Mouse (Mus musculus): ENCODE measurements at regions not wholly inside any gene's neighbourhood (a gene's known extent, or its start where the extent isn't known, plus 50 kb on each side); places are given as distances from the start of the nearest gene placed in this dataset.
"Not testable (repeated sequence)": the region's sequence is repeated elsewhere in the genome, so short reads cannot be mapped to it uniquely, and the experiment has no call there.

DNA sequence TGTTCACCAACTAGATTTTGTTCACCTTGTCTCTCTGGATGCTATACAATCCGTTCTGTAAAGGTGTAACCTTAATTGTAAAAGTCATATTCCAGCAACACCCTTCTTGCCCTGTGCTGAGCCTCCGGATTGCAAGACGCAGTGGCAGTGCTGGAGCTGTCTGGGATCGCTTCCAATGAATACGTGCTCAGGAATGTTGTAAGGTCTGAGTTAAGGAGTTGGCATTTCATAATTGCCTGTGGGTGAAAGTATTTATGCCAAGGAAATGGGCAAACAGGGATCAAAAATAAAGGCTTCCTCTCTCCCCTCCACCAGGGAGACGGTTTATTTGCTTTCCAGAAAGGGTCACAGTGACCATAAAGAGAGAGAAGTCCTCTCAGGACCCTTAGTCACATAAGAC, 93.3 kb downstream of the Apob start:
- DNase-seq (ENCODE audit: low spot score) = no peak

DNA sequence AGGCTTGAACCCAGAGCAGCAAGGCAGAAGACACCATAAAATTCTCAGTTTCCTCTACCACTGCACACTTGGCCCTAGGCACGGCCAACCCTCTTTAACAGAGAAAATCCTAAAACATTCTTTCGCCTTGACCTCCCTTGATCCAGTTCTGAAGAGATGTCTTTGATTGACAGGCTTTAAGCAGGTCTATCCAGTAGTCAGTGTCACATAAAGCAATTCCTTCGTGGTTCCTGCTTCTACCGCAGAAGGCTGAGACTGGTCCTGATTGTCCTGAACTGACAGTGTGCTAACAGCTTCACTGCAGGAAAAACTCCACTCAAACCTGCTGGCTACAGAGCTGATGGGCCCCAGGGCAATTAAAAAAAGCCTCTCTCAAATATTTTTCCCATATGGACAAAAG, 93.8 kb downstream of the Apob start:
- no peak for DNase-seq (ENCODE audit: low spot score)

DNA sequence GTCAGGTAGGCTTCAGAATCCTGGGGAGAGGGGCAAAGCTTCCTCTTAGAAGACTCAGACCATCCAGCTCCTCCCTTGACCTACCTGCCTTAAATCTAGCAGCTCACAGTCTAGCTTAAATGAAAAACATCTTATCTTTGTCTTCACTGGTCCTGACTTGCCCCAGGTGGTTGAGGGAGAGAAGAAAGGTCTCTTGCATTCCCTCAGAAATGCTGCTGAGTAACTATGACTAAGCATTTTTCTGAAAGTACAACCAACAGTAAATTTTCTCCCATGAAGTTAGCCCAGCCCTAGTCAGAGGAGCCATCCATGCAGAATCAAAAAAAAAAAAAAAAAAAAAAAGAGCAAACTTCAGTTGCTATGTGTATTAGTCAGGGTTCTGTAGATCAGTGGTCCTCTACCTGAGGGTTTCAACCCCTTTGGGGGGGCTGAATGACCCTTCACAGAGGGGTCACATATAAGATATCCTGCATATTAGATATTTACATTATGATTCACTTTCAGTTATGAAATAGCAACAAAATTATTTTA, 98.6 kb downstream of the Apob start:
- DNase-seq (ENCODE audit: low spot score) = no peak

DNA sequence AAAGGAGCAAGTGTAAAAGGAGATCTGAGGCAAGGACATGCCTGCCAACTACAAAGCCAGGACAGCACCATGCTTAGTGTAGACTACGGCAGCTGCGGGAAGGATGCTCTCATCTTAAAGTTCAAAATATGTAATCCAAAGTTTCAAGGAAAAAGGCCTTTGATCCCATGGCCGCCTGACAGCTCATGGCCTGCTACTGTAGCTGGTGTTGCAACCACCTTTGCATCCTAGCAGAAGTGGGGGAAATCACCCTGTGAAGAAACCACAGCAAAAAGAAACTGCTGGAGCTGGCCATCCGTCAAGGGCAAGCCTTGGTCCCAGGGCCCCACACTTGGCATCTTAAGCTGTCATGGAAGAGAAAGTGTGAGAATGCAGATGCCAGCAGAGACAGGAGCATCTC, 99.9 kb downstream of the Apob start:
- no peak for DNase-seq (ENCODE audit: low spot score)

DNA sequence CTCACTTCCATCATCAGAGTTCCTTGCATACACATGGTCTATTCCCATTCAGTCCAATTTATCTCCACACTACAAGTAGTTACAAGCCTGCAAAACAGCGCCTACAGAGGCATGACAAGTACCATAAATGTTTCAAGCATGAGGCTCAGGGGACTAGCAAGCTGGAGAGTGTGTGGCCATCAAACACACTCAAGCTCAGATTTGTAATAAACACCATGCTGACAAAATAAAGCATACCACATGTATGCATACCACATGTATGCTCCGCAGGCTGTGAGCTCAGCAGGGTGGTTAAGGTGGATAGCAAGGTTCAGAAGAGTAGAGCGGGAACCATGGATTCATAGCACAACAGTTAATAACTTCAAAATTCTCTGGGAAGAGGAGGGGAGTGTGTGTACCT, 100.6 kb downstream of the Apob start:
- no peak for DNase-seq (ENCODE audit: low spot score)

DNA sequence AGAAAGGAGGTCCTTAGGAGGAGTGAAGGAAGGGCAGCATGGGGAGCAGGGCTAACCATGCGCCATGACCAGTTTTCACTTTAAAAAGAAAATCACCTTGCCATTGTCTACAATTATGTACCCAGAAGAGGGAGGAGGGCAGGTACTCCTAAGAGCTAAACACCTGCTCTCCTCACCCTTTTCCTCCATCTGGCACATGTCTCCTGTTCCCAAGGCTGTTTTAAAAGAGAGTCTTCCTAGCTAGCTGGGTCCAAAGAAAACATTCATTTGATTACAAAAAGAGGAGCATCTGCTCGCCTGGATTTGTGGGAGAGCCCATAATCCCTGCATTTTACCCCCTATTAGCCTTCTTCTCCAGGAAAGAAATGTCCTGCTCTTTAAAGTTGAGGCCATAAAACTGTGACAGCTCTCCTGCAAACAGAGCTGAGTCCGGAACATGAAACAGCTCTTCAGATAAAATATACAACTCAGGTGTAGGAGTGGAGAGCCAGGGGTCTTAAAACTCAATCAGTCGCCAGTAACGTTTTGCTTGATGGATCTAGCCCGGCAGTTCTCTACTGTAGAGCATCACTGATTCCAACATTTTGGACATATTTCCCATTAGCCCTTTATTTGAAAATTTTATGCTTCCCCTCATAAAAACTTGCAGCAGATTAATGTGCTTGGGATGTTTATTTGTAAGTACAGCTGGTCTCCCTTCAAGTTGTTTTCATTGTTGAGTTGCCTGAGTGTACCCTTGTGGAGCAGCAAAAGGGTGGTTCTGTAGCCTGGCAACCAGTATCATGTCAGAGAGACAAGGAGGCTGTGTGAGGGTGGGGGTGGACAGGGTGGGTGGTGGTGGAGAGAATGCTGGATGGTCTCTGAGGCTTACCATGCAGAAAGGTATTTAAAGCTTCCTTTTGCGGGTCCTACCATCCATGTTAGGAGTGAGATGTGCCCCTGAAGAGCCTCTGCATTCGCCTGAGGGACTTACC, 105.5 kb downstream of the Apob start:
- no peak for DNase-seq (ENCODE audit: low spot score)

DNA sequence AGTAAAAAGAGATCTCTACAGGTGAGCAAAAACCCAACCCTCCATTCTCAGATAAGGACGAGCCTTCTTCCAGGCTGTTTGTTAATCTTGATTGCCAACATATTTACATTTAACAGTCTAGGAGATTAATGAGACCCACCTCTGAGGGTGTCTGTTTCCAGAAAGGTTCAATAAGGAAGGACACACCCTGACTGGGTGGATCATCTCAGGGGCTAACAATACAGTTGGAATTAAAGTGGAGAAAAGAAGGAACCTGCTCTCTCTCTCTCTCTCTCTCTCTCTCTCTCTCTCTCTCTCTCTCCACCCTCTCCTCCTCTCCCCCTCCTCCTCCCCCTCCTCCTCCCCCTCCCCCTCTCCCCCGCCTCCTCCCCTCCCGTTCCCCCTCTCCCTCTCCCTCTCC, 110.5 kb downstream of the Apob start:
- DNase-seq (ENCODE audit: low spot score) = no peak

DNA sequence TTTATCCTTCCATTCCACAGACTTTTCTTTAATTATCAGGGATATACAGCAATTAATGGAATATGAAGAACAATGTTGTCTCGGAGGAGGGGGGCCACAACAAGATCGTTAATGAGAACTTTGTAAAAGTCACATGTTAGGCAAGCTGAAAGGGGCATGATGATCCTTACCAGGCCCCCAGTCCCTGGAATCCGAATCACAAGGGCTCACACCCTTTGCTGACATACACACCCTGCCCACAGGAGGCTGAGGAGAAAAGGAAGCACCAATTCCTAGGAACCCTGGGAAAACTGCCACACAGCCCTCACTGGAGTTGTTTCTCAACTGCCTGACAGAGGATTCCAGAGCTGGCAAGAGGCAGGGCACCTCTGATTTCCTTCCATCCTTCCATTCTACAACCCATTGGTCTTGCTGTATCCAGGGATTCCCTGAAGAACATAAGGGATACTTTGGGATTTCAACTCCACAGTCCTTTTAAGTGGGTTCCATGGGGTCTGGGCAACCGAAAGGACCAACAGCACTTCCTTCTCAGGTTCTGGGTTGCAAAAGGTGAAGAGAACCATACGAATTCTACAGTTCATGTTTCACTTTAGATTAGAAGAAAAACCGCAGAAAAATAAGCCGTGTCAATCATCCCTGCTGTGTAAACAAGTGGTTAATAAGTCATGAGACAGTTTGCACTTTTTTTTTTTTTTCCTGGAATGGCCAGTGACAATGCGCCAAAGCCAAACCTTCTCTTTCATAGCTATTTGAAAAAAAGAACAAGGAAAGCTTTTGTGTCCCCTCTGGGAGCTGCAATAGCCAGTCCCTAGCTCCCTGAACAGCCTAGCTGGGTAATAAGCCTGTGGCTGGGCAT, 112.2 kb downstream of the Apob start:
- DNase-seq (ENCODE audit: low spot score) = no peak

DNA sequence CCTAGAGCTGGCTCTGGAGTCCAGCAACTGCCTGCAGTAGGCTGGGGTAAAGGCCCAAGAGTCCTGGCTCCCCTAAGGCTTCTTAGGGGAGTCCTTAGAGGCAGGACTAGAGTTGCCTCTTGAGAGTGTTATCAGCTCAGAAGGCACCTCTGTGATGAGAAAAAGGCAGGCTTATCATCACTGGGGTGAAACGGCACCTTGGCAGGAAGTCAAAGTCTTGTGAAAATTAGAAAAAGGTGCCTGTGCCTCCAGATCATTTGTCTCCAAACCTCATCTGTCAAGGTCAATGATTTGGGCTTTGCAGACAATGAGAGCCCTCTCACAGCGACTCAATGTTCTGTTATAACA, 112.8 kb downstream of the Apob start:
- DNase-seq (ENCODE audit: low spot score) = no peak

DNA sequence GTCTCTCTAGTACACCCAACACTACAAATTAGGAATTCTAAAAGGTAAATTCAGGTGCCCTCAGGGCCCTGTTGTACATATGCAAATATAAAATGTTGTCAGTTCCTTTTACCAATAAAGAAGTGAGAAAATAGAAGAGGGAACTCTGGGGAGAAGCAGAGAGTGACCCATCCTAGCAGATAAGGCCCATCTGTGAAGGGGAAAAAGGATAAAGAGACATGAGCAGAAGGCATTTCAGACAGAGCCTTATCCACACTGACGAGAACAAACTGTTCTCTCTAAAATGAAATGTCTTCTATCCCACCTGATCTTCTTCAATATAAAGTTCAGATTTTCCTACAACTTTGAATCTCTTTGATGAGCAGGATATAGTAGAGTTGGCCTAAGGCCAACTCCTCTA, 114.5 kb upstream of the Ldah start:
- no peak for DNase-seq (ENCODE audit: low spot score)

DNA sequence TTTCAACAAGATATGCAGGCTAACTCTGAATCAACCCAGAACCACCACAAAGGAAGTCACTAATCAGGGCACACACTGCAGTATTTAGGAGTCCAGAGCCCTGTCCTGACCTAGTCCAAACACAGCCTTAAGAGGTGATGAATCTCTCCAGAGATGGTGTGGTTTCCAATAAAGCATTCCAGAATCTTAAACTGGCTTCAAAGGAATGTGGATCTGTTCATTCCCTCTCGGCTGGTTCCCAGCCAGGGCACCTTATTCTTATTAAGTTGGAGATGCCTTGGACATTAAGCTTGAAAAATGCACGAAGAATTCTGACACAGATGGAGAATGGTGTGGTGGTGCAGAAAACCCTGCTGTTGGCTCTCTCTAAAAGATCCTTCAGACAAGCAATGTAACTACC, 112.0 kb upstream of the Ldah start:
- no peak for DNase-seq (ENCODE audit: low spot score)

DNA sequence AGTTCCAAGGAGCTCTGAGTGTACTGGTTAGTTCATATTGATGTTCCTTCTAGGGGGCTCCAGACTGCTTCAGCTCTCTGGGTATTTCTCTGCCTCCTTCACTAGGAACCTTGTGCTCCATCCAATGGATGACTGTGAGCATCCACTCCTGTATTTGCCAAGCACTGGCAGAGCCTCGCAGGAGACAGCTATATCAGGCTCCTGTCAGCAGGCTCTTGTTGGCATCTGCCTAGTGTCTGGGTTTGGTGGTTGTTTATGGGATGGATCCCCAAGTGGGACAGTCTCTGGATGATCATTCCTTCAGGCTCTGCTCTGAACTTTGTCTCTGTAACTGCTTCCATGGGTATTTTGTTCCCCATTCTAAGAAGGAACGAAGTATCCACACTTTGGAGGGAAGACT, 109.5 kb upstream of the Ldah start:
- DNase-seq (ENCODE audit: low spot score) = not testable (repeated sequence)

DNA sequence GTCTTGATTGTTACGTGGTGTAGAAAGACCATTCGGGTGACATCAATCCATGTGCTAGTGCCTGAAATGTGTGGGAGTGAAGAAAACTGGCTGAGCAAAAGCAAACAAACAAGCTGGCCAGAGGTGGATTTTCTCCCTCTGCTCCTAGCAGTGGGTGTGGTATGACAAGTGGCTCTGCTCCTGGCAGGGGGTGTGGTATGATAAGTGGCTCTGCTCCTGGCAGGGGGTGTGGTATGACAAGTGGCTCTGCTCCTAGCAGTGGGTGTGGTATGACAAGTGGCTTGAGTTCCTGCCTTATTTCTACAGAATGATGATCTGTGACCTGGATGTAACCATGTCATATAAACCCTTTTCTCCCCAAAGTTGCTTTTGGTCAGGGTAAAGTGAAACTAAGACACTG, 108.8 kb upstream of the Ldah start:
- DNase-seq (ENCODE audit: low spot score) = no peak

DNA sequence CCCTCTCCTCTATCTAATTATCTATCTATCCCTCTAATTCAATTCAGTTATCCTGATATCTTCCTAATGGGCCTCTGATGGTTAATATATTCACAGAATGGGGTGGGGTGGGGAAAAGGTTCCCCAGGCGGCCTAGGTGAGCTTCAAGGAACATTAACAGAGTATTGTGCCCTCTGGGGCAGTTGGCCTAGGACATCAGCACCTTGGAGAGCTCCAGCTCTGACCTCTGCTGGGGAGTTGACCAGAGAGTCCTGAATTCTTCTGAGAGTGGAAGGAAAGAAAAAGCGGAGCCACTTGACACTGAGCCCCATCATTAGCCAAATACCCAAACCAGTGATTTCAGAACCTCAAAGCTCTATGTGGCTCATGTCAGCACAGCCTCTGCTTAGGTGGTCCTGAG, 108.1 kb upstream of the Ldah start:
- peak; percentile 71 for DNase-seq (ENCODE audit: low spot score)

DNA sequence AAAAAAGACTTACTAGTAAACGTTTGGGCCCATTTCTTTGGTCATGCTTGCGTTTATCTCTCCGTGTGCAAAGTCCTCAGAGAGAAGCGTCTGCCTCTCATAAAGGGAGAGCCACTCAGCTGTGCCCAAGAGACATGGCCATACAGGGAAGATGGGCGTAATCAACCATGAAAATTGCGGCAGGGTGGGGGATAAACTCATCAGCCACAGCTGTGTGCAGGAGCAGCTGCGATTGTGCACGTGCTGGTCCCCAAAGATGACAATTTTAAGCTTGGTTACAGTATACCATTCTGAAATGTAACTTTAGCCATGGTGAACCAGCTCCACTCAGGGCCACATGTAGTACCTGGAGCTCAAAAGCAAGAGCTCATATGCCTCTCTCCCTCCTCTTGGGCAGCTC, 106.1 kb upstream of the Ldah start:
- DNase-seq (ENCODE audit: low spot score) = no peak

DNA sequence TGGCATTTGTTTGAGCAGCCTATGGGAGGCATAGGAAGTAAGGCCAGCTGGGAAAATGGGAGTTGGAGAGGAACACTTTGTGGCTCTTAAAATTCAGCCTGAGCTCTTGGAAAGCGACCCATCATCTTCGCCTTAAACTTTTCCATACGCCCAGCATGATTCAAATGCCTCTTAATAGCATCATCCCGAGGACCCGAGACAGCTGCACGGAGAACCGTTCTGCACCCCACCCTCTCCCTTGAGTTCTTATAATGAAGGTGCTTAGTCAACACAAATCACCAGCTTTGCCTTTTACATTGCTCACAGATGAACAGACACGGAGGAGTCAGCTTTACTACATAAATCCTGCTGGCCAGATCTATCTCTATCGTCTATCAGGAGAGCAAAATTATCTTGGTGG, 104.6 kb upstream of the Ldah start:
- no peak for DNase-seq (ENCODE audit: low spot score)

DNA sequence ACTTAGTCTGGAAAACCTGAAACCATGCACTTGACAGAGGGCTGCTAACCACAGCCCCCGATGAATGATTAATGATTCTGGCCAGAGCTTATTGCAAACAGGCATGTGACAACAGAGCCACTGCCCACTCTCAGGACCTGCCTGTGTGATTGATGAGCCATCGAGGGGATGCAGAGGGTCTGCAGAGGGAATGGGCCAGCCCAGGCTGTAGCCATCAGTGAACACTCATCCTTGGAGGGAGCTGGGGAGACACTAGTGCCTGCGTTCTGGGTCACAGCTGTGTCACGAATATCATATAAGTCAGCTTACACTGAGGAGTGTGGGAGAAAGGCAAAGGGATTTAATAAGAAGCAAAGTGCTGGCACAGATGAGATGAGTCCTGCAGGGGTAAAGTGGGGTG, 100.8 kb upstream of the Ldah start:
- DNase-seq (ENCODE audit: low spot score) = no peak

DNA sequence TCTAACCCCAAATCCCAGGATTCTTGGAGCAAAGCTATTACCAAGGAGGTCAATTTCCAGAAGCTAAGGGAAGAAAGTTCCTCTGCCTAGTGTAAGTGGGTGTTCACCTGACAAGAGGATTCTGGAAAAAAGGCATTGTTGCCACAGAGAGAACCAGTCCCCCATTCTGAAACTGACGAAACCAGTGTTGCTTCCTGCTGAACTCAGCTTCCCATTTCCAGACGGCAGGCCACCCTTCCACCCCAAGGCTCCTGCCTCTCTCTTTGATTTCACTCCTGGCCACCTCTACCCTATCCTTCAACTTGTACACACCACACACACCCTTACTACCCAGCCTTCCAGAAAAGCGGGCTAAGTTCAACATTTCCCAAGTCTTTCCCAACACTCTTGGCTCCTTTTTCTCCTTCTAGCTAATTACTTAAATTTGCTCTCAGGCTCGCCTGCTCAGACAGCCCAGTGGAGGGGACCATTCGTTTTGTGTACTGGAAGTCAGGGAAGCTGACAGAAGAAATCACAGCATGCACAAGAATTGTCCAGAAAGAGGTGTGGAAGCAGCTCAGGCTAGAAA, 98.6 kb upstream of the Ldah start:
- no peak for DNase-seq (ENCODE audit: low spot score)

DNA sequence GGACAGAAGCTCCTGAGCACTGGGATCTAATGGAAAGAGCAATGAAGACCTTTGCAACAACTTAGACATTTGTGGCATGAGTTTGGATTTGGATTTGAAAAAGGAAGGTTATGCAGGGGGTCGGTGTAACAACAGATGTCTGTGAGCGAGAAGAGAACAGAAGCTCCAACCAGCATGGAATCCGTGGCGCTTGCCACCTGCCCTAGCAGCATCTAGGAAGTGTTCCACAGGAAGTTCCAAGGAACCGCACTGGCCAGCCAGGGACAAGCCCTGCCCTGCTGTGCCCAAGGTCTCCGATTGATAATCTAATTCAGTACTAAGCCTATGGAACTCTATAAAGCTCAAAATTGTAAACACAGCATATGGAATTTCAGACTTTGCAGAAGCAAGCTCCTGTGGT, 98.0 kb upstream of the Ldah start:
- no peak for DNase-seq (ENCODE audit: low spot score)

DNA sequence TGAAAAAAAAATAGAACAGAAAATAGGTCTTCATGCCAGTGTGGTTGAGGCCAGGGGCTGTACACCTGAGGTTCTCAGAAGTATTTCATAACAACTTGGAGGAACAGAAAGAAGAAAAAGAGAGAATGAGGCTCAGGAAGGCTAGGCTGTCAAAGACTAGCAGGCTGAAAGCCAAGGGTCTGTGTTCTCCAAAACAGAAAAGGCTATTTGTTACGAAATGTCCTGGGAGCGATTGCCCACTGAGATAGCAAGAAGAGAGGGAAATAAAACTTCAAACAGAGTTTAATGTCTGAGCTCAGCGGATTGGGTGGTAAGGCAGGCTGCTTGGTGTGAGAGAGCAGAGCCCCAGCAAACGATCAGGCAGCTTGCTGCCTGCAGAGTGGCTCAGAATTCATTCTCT, 97.6 kb upstream of the Ldah start:
- DNase-seq (ENCODE audit: low spot score) = no peak

DNA sequence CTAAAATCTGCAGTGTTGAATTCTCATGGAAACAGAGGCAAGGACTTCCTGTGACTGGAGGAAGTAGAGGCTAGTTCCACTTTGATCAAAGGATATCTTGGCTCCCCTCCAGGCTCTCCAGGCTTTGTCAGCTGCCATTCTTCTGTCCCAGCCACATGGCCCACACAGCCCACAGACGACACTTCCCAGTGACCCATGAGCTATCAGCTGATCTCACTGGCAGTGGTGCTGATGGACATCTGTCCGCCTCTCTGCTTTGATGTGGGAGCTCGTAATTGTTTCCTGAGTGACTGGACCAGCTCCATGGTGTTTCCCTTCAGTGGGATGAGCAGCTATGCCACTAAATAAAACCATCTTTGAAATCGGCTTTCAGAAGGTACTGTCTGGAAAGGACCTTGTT, 96.4 kb upstream of the Ldah start:
- no peak for DNase-seq (ENCODE audit: low spot score)

DNA sequence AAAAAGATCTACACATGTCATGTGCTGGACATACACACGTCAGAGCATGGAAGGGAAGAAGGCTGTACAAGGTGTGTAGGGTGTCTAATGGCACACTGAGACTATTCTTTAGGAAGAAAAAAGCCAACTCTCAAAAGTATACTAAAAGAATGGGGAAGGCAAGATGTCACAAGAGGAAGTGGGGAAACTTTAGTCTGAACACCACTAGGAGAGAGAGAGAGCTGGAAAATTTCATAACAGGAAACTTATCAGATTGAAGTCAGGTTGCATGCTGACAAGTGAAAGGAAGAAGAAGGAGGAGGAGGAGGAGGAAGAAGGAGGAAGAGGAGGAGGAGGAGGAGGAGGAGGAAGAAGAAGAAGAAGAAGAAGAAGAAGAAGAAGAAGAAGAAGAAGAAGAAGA, 52.3 kb upstream of the Ldah start:
- DNase-seq (ENCODE audit: low spot score) = no peak
